Mouse (Mus musculus) limb, embryonic 10.5 days (tissue): ENCODE results near the gene Olfr1105. TPM values are rescaled to one million over a fixed set of nuclear protein-coding genes. Genes with fewer than 3 reads are reported as not detected.

Source experiments
- DNase-seq: peaks from one replicate; pipeline ENCODE4 v3.0.0-alpha.2; 2017; ENCODE audit warnings: low spot score
- H3K27ac ChIP-seq: fragments of 300-500 bp; sonication (generic); 2 replicates; pipeline ENCODE4 v1.5.1; 2016; ENCODE audit warnings: mild to moderate bottlenecking
- H3K27me3 ChIP-seq: fragments of 300-500 bp; sonication (generic); 2 replicates; pipeline ENCODE4 v1.6.1; 2016; ENCODE audit warnings: low read depth, mild to moderate bottlenecking; ENCODE audit not compliant: poor library complexity, severe bottlenecking
- H3K36me3 ChIP-seq: fragments of 300-500 bp; sonication (generic); 2 replicates; pipeline ENCODE4 v1.6.1; 2016; ENCODE audit warnings: mild to moderate bottlenecking, moderate library complexity
- H3K4me1 ChIP-seq: fragments of 300-500 bp; sonication (generic); 2 replicates; pipeline ENCODE4 v1.6.1; 2016
- H3K4me3 ChIP-seq: fragments of 300-500 bp; sonication (generic); 2 replicates; pipeline ENCODE4 v1.5.1; 2016; ENCODE audit warnings: mild to moderate bottlenecking, moderate library complexity
- H3K9me3 ChIP-seq: fragments of 300-500 bp; sonication (generic); replicated peaks from 2 replicates; pipeline ENCODE4 v1.6.1; 2016; ENCODE audit warnings: mild to moderate bottlenecking
- WGBS: fragments of 180-500 bp; shearing (Covaris S2); methylation state at CpG from one replicate; pipeline ENCODE4 v1.1.7; 2016; 5-methylcytosine and 5-hydroxymethylcytosine counted together
- polyA plus RNA-seq: library from polyadenylated mRNA; unstranded; fragments of >200 nt; fragmentation: Nextera tagmentation; extraction: Ambion mirVana; gene quantifications from 2 replicates; pipeline ENCODE4 v1.2.1, GENCODE M21; 2016

The Olfr1105 gene
- not detected in 2 replicates for polyA plus RNA-seq

DNA sequence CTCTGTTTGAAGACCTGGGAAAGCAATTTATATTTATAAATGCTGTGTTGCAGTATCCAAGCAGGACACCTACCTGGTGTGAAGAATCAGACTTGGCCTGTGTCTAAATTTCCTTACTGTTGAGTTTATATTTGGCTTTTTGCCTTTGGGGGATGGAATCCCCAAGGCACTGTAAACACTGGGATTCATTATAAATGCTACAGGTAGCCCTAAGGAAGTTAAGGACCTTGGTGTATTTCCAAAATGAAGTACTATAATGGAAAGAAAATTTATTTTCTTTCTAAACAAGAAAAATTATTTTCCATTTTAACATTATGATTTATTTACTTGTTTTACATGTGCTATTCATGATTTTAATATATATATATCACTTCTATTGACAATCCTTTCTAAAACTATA lies at the start of gene Olfr1105:
Gene Olfr1105, minus strand, starts transcription at position 101 of the 400 bp plus-strand sequence.
- H3K4me3 ChIP-seq = no peak within 1 kb of the TSS
- no peak for DNase-seq
- H3K27ac ChIP-seq = no peak within 1 kb of the TSS
- no peaks in the 10 kb centered on the region for H3K36me3 ChIP-seq
- no peaks in the 10 kb centered on the region for H3K4me1 ChIP-seq
- no peaks in the 10 kb centered on the region for H3K27me3 ChIP-seq
- no peaks in the 10 kb centered on the region for H3K9me3 ChIP-seq

GRCm38 (mm10) chr2:87075717-87076116 lies 39.4 kb upstream of the Olfr1105 start, which contains the start of gene Olfr1107:
Gene Olfr1107, minus strand, starts transcription at chr2:87075817.
- Histone ChIP-seq H3K27ac (no peak within 1 kb of the TSS), H3K4me1 (no peaks in the 10 kb centered on the region), H3K27me3 (no peaks in the 10 kb centered on the region), H3K36me3 (no peaks in the 10 kb centered on the region), H3K4me3 (no peak within 1 kb of the TSS), H3K9me3 (no peaks in the 10 kb centered on the region)
- 79% methylated on average over 1 of the region's 1 CpGs for WGBS
- DNase-seq = no peak

DNA sequence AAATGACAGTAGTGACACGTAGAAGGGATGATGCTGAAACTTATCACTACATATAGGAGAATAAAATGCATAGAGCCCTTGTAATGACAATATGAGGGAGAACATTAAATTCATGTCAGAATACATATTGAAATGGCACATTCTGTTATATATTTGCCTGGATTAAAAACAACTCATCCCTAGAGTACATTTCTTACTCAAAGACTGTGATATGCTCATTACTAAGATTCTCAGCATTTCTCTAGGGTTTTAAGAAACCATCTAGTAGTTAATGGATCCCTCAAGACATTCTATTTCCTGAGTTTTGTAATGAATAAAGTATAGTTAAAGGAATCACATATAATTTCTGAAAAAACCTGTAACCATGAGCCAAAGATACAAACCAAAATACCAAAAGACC lies 15.8 kb upstream of the Olfr1105 start, which contains the start of gene Olfr1106:
Gene Olfr1106, minus strand, starts transcription at position 101 of the 400 bp plus-strand sequence.
- no peaks in the 10 kb centered on the region for H3K4me1 ChIP-seq

DNA sequence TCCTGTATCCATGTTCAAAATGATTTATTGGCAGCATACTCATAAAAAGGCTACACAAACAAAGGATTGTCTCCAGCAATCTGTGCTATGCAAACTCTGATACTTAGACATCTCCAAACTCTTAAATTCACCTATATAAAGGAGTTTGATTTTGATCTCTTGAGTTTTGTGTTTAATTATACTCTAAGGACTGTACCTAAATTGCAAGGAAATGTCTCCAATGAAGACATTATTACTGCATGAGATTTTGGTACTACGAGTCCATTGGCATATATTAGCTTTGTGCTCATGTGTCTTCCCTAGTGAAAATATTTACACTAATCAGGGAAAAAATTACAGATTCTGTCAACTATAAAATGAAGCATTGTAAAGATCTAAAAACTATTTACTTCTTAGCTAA lies 9.4 kb downstream of the Olfr1105 start, which contains the start of gene Olfr1104:
Gene Olfr1104, minus strand, starts transcription at position 101 of the 400 bp plus-strand sequence.
- no peak within 1 kb of the TSS for H3K4me3 ChIP-seq
- H3K36me3 ChIP-seq = no peaks in the 10 kb centered on the region
- H3K9me3 ChIP-seq = no peaks in the 10 kb centered on the region
- H3K27ac ChIP-seq = no peak within 1 kb of the TSS
- H3K4me1 ChIP-seq = no peaks in the 10 kb centered on the region
- 97% methylated on average over 1 of the region's 1 CpGs for WGBS
- no peak for DNase-seq
- H3K27me3 ChIP-seq = no peaks in the 10 kb centered on the region

More for the DNA sequence above, 15.8 kb upstream of the Olfr1105 start, which contains the start of gene Olfr1106:
- DNase-seq = no peak
- 84% methylated on average over 1 of the region's 1 CpGs for WGBS
- no peak within 1 kb of the TSS for H3K4me3 ChIP-seq
- no peaks in the 10 kb centered on the region for H3K27me3 ChIP-seq
- no peak within 1 kb of the TSS for H3K27ac ChIP-seq
- H3K36me3 ChIP-seq = no peaks in the 10 kb centered on the region
- H3K9me3 ChIP-seq = no peaks in the 10 kb centered on the region

DNA sequence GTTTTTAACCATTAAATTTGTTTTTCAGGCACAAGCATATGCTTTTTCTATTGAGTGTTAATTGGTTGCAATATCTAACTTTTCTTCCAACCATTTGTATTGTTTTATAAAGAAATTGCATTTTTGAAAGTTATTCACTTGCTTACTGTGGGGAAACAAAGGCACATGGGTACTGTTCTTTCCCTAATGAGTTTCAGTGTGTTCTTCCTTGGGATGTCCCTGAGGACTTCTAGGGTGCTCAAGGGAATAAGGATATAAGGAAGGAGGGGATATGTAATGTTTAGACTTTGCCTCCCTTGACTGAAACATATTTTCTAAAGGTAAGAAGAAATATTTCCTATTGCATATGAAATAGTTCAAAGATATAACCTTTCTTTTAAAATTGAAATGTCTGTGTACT lies 38.2 kb downstream of the Olfr1105 start, which contains the start of gene Olfr1102:
Gene Olfr1102, plus strand, starts transcription at position 301 of the 400 bp plus-strand sequence.
- Histone ChIP-seq H3K9me3 (no peaks in the 10 kb centered on the region), H3K36me3 (no peaks in the 10 kb centered on the region), H3K27ac (no peak within 1 kb of the TSS), H3K4me1 (no peaks in the 10 kb centered on the region), H3K4me3 (no peak within 1 kb of the TSS), H3K27me3 (no peaks in the 10 kb centered on the region)
- DNase-seq = no peak

DNA sequence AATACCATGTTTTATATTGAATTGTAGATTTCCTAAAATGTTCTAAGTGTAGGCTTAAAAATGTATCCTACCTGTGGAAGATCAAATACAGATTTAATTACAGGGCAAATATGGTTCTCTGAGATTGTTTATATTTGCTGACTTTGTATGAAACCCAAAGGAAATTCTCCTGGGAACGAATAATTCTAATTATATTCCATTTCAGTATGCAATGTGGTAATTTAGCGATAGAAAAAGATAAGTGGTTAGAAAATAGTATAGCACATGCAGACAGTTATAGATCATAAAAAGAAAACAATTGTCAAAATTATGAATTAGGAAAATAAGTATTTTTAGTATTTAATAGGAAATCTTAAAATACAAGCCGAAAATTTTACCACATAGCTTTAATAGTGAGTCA lies 45.2 kb downstream of the Olfr1105 start, which contains the start of gene Olfr1101:
Gene Olfr1101, minus strand, starts transcription at position 101 of the 400 bp plus-strand sequence.
- no peaks in the 10 kb centered on the region for H3K36me3 ChIP-seq
- H3K4me3 ChIP-seq = no peak within 1 kb of the TSS
- H3K9me3 ChIP-seq = no peaks in the 10 kb centered on the region
- H3K27me3 ChIP-seq = no peaks in the 10 kb centered on the region
- no peak for DNase-seq
- H3K4me1 ChIP-seq = no peaks in the 10 kb centered on the region
- H3K27ac ChIP-seq = no peak within 1 kb of the TSS
- WGBS = 87% methylated on average over 3 of the region's 3 CpGs

Other genes starting within 250 kb of the Olfr1105 start
- not detected in 2 replicates for gene Olfr141, start 226.5 kb downstream of the Olfr1105 start, polyA plus RNA-seq
- gene Olfr1094, start 211.9 kb downstream of the Olfr1105 start, polyA plus RNA-seq = not detected in 2 replicates
- not detected in 2 replicates for gene Olfr1095, start 184.8 kb downstream of the Olfr1105 start, polyA plus RNA-seq
- not detected in 2 replicates for gene Gm13723, start 161.7 kb downstream of the Olfr1105 start, polyA plus RNA-seq
- not detected in 2 replicates for gene Olfr1097, start 144.3 kb downstream of the Olfr1105 start, polyA plus RNA-seq
- not detected in 2 replicates for gene Olfr1098, start 112.0 kb downstream of the Olfr1105 start, polyA plus RNA-seq
- gene Olfr1099, start 75.8 kb downstream of the Olfr1105 start, polyA plus RNA-seq = not detected in 2 replicates
- not detected in 2 replicates for gene Olfr1100, start 56.6 kb downstream of the Olfr1105 start, polyA plus RNA-seq
- not detected in 2 replicates for gene Olfr1101, start 45.3 kb downstream of the Olfr1105 start, polyA plus RNA-seq
- gene Olfr1102, start 38.1 kb downstream of the Olfr1105 start, polyA plus RNA-seq = not detected in 2 replicates
- gene Olfr1104, start 9.5 kb downstream of the Olfr1105 start, polyA plus RNA-seq = not detected in 2 replicates
- gene Olfr1106, start 15.7 kb upstream of the Olfr1105 start, polyA plus RNA-seq = not detected in 2 replicates
- not detected in 2 replicates for gene Olfr1107, start 39.3 kb upstream of the Olfr1105 start, polyA plus RNA-seq
- gene Olfr1109, start 59.5 kb upstream of the Olfr1105 start, polyA plus RNA-seq = not detected in 2 replicates
- not detected in 2 replicates for gene Olfr259, start 78.0 kb upstream of the Olfr1105 start, polyA plus RNA-seq
- gene Olfr1110, start 103.8 kb upstream of the Olfr1105 start, polyA plus RNA-seq = not detected in 2 replicates
- not detected in 2 replicates for gene Olfr1111, start 116.1 kb upstream of the Olfr1105 start, polyA plus RNA-seq
- not detected in 2 replicates for gene Olfr1112, start 151.3 kb upstream of the Olfr1105 start, polyA plus RNA-seq
- not detected in 2 replicates for gene Olfr1113, start 172.4 kb upstream of the Olfr1105 start, polyA plus RNA-seq
- not detected in 2 replicates for gene Olfr1115, start 211.5 kb upstream of the Olfr1105 start, polyA plus RNA-seq
- gene Olfr1116, start 231.0 kb upstream of the Olfr1105 start, polyA plus RNA-seq = not detected in 2 replicates